Mouse (Mus musculus): Measurements from ENCODE around the gene Cstb. TPM values are rescaled to one million over a fixed set of nuclear protein-coding genes. Genes with fewer than 3 reads are reported as not detected.

The Cstb gene
- polyA plus RNA-seq, 1 experiment from 2014 or later = 109 TPM

GRCm38 (mm10) chr10:78470582-78471313 lies 45.3 kb downstream of the Cstb start:
- Histone ChIP-seq H3K27me3 (ENCODE audit: control insufficient read depth, insufficient read depth, low read length) (no peaks in the 10 kb centered on the region), H3K4me3 (ENCODE audit: low read depth, low read length) (no peak overlapping the region), H3K4me1 (ENCODE audit: control insufficient read depth, insufficient read depth, low read length) (no peaks in the 10 kb centered on the region; the same call in 1 of the 2 replicates), H3K9ac (ENCODE audit: low read length) (no peak overlapping the region), H3K9me3 (ENCODE audit: control insufficient read depth, low read length) (no peaks in the 10 kb centered on the region), H3K36me3 (ENCODE audit: control insufficient read depth, insufficient read depth, low read length) (no peaks in the 10 kb centered on the region), H3K4me2 (no peak overlapping the region), H3K27ac (ENCODE audit: low read depth, low read length) (no peak overlapping the region)
- DNase-seq (ENCODE audit: low spot score, missing footprints) (no peak), ATAC-seq (ENCODE audit: low FRiP score) (peak; percentile 30; the same call in 1 of the 2 replicates)
- 43% methylated on average over 15 of the region's 15 CpGs for WGBS

- no peak for ATAC-seq (ENCODE audit: low FRiP score)
- no peaks in the 10 kb centered on the region for H3K9me3 ChIP-seq (ENCODE audit: control insufficient read depth, low read length)
- no peaks in the 10 kb centered on the region; the same call in 1 of the 2 replicates for H3K4me1 ChIP-seq (ENCODE audit: control insufficient read depth, insufficient read depth, low read length)
- H3K27ac ChIP-seq (ENCODE audit: low read depth, low read length) = no peak overlapping the region
- no peak overlapping the region for H3K4me3 ChIP-seq (ENCODE audit: low read depth, low read length)
- no peak overlapping the region for H3K4me2 ChIP-seq
- no peak overlapping the region for H3K9ac ChIP-seq (ENCODE audit: low read length)
- 76% methylated on average over 3 of the region's 3 CpGs for WGBS
- H3K27me3 ChIP-seq (ENCODE audit: control insufficient read depth, insufficient read depth, low read length) = no peaks in the 10 kb centered on the region
- no peaks in the 10 kb centered on the region for H3K36me3 ChIP-seq (ENCODE audit: control insufficient read depth, insufficient read depth, low read length)
- no peak for DNase-seq (ENCODE audit: low spot score, missing footprints)
These were observed 46.6 kb downstream of the Cstb start for GRCm38 (mm10) chr10:78472046-78472445.

GRCm38 (mm10) chr10:78473434-78473833 lies 48.0 kb downstream of the Cstb start:
- no peaks in the 10 kb centered on the region for H3K36me3 ChIP-seq (ENCODE audit: control insufficient read depth, insufficient read depth, low read length)
- H3K27ac ChIP-seq (ENCODE audit: low read depth, low read length) = no peak overlapping the region
- no peak overlapping the region for H3K9ac ChIP-seq (ENCODE audit: low read length)
- no peak overlapping the region for H3K4me2 ChIP-seq
- ATAC-seq (ENCODE audit: low FRiP score) (no peak), DNase-seq (ENCODE audit: low spot score, missing footprints) (no peak)
- H3K9me3 ChIP-seq (ENCODE audit: control insufficient read depth, low read length) = no peaks in the 10 kb centered on the region
- H3K4me1 ChIP-seq (ENCODE audit: control insufficient read depth, insufficient read depth, low read length) = no peaks in the 10 kb centered on the region; the same call in 1 of the 2 replicates
- 58% methylated on average over 5 of the region's 5 CpGs for WGBS
- no peaks in the 10 kb centered on the region for H3K27me3 ChIP-seq (ENCODE audit: control insufficient read depth, insufficient read depth, low read length)
- no peak overlapping the region for H3K4me3 ChIP-seq (ENCODE audit: low read depth, low read length)

GRCm38 (mm10) chr10:78474759-78475158 lies 49.3 kb downstream of the Cstb start:
- no peaks in the 10 kb centered on the region; the same call in 1 of the 2 replicates for H3K4me1 ChIP-seq (ENCODE audit: control insufficient read depth, insufficient read depth, low read length)
- WGBS = 72% methylated on average over 8 of the region's 8 CpGs
- ATAC-seq (ENCODE audit: low FRiP score) (no peak), DNase-seq (ENCODE audit: low spot score, missing footprints) (no peak)
- H3K27me3 ChIP-seq (ENCODE audit: control insufficient read depth, insufficient read depth, low read length) = no peaks in the 10 kb centered on the region
- no peak overlapping the region for H3K9ac ChIP-seq (ENCODE audit: low read length)
- no peaks in the 10 kb centered on the region for H3K36me3 ChIP-seq (ENCODE audit: control insufficient read depth, insufficient read depth, low read length)
- no peaks in the 10 kb centered on the region for H3K9me3 ChIP-seq (ENCODE audit: control insufficient read depth, low read length)
- no peak overlapping the region for H3K4me3 ChIP-seq (ENCODE audit: low read depth, low read length)
- no peak overlapping the region for H3K27ac ChIP-seq (ENCODE audit: low read depth, low read length)
- H3K4me2 ChIP-seq = no peak overlapping the region

- WGBS = 77% methylated on average over 4 of the region's 4 CpGs
- Histone ChIP-seq H3K4me2 (no peak overlapping the region), H3K4me1 (ENCODE audit: control insufficient read depth, insufficient read depth, low read length) (0 out of 2 replicates have a peak, but pooled peaks cover 4% of the 10 kb centered on the region), H3K27ac (ENCODE audit: low read depth, low read length) (no peak overlapping the region), H3K36me3 (ENCODE audit: control insufficient read depth, insufficient read depth, low read length) (no peaks in the 10 kb centered on the region), H3K9me3 (ENCODE audit: control insufficient read depth, low read length) (no peaks in the 10 kb centered on the region), H3K4me3 (ENCODE audit: low read depth, low read length) (no peak overlapping the region), H3K27me3 (ENCODE audit: control insufficient read depth, insufficient read depth, low read length) (no peaks in the 10 kb centered on the region), H3K9ac (ENCODE audit: low read length) (no peak overlapping the region)
- DNase-seq (ENCODE audit: low spot score, missing footprints) (no peak), ATAC-seq (ENCODE audit: low FRiP score) (no peak)
These were observed 51.4 kb downstream of the Cstb start for GRCm38 (mm10) chr10:78476821-78477220.

Small RNA genes lying within 50 kb of the gene (microRNA-seq; reads per million reads assigned to microRNA genes)
- gene Mir6410 (not detected), gene Mir6907 (0.95 reads per million), gene Mir6908 (not detected)

Other genes starting within 250 kb of the Cstb start
- 17.2 and 19.0 TPM in 2 replicates for gene Pwp2, start 240.5 kb upstream of the Cstb start, polyA plus RNA-seq (2014; fragmentation: Nextera tagmentation; extraction: Ambion mirVana)
- 16.7 and 17.5 TPM in 2 replicates for gene Trappc10, start 181.0 kb upstream of the Cstb start, polyA plus RNA-seq (2014; fragmentation: Nextera tagmentation; extraction: Ambion mirVana)
- 37.8 and 46.3 TPM in 2 replicates for gene Agpat3, start 73.2 kb upstream of the Cstb start, polyA plus RNA-seq (2014; fragmentation: Nextera tagmentation; extraction: Ambion mirVana)
- gene Rrp1, start 12.6 kb upstream of the Cstb start, polyA plus RNA-seq (2014; fragmentation: Nextera tagmentation; extraction: Ambion mirVana) = 223 and 244 TPM in 2 replicates
- 6.2 and 6.4 TPM in 2 replicates for gene Pdxk, start 39.3 kb downstream of the Cstb start, polyA plus RNA-seq (2014; fragmentation: Nextera tagmentation; extraction: Ambion mirVana)
- not detected in 2 replicates for gene Olfr1358, start 91.8 kb downstream of the Cstb start, polyA plus RNA-seq (2014; fragmentation: Nextera tagmentation; extraction: Ambion mirVana)
- 27.1 and 27.5 TPM in 2 replicates for gene Ilvbl, start 148.7 kb downstream of the Cstb start, polyA plus RNA-seq (2014; fragmentation: Nextera tagmentation; extraction: Ambion mirVana)
- gene Syde1, start 166.3 kb downstream of the Cstb start, polyA plus RNA-seq (2014; fragmentation: Nextera tagmentation; extraction: Ambion mirVana) = 9.3 and 9.4 TPM in 2 replicates
- gene Olfr1357, start 192.4 kb downstream of the Cstb start, polyA plus RNA-seq (2014; fragmentation: Nextera tagmentation; extraction: Ambion mirVana) = not detected in 2 replicates

All from midbrain, embryonic 11.5 days (tissue).